Mouse (Mus musculus) MEL-GATA-1-ER (cell line): Measurements from ENCODE around the gene Sell.
"Not testable (repeated sequence)": the region's sequence is repeated elsewhere in the genome, so short reads cannot be mapped to it uniquely, and the experiment has no call there.

Source experiments
- DNase-seq: peaks from one replicate; pipeline ENCODE4 v3.0.0-alpha.2; 2012; ENCODE audit warnings: low read depth; ENCODE audit errors: extremely low read depth

Sell gene

DNA sequence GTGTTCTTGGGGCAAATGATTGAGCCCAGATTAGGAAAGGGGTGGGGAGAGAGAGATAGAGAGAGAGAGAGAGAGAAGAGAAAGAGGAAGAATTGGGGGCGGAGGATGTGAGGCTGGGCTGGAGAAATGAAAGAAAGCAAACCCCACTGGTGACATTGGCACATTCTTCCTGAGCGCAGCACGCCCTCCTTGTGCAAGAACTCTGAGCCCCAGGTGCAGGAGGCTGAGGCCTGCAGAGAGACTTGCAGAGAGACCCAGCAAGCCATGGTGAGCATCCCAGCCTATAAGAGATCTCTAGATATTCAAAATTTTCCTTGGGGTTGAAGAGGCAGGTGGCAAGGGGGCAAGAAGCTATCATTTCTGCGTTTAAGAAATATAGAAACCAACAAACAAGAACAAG lies at the start of gene Sell:
TSS of gene Sell (plus strand) at position 58 of the 400 bp plus-strand sequence.
- no peak for DNase-seq

DNA sequence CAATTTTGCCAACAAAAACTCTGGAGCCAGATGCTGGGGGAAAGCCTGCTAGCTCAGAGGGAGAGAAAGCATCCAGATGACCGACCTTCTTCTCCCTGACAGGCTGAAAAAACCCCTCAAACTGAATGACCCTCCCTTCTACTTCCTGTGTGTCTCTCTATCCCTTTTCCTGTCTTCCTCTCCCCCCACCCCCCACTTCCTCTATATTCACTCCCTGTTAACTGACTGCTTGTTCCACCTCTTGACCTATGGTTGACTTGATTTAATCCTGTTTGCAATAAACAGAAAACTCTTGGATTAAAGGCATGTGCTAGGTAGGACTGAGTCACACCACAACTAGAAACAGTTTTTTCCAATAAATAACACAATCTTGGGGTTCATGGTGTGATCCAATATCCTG lies 47.2 kb upstream of the Sell start:
- no peak for DNase-seq

DNA sequence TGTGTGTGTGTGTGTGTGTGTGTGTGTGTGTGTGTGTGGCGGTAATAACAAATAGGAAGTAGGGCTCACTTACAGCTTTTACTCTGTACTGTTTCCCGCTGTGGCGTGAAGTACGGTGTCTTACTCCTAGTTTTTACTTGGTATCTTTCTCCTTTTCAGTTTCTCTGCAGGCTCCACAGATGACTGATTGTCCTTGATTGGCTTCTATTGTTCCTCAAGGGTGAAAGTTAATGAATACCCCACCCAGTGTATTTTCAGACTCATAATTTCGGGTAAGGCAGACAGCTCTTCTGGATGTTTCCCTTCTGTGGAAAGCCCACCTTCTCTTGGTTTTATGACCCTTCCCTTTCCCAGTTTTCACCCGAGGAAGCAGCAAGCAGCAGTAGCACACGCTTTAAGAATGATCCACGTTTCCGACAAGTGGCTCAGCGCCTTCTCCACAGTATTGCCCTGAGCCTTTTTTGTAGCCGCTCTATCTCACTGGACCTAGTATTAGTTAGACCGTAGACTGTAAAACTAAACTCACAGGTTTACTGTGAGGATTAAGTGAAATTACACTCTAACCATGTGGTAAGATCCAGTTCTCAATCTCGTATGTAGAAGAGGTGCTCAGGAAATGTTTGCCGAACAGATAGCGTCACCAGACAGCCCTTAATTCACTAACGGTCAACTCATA lies 43.4 kb upstream of the Sell start:
- DNase-seq: no peak

DNA sequence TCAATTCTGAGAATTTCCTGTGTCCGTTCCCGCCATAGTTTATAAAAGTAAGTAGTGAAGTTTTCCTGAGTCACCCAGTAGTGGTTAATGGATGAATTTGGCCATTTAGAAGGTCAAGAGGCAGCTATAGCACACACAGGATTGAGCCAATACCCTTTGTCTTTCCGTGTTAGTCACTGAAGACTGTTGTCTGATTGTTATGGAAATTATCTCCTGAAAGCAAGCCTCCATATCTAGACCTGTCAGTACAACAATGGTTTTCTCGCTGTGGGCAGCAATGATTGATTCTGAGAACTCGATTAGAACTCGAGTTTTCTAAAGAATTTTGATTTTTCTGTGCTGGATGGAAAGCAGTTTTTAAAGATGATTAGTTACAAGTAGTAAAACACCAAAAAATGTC lies 42.0 kb upstream of the Sell start:
- DNase-seq: no peak

DNA sequence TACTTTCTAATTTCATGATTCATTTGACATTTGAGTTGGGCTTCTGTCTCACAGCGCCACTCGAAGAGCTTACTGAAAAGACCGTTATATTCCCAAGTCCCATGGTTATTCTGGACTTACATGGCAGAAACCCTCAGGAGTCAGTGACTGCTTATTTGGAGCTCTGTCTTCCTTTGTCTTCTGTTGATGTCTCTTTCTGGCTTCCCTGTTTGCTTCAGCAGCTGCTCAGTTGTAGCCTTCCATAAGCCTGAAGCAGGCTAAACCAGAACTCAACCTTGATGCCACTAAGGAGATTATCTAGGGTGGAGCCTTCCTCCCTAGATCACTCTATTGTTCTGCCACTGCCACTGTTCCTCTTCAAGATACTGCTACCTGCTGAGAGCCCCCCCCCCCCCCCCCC lies 41.0 kb upstream of the Sell start:
- DNase-seq: not testable (repeated sequence)

DNA sequence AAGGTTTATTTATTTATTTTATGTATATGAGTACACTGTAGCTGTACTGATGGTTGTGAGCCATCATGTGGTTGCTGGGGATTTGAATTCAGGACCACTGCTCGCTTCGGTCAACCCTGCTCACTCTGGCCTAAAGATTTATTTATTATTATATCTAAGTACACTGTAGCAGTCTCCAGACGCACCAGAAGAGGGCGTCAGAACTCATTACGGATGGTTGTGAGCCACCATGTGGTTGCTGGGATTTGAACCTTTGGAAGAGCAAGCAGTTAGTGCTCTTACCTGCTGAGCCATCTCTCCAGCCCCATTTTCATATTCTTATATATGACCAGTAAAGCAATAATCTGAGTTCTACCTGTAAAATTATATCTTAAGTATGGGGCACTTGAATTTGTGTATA lies 39.7 kb upstream of the Sell start:
- not testable (repeated sequence) for DNase-seq

DNA sequence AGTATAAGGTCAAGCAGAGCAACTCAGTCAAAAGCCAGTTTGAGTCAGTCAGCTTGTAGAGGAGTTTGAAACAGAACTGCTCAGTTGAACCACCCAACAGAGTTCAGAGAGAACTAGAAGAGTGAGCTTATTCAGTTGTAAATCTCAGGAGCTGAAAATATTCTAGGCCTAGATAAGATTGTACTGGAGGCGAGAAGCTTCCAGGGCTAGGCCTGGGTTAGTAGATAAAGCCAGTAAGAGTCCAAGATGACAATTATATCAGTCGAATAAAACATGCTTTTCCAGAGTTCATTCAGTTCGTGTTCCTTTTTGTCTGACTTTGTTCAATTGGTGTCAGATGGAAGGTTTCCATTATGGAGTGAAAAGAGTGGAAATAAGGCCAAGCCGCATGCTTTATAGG lies 36.1 kb upstream of the Sell start:
- DNase-seq: no peak

DNA sequence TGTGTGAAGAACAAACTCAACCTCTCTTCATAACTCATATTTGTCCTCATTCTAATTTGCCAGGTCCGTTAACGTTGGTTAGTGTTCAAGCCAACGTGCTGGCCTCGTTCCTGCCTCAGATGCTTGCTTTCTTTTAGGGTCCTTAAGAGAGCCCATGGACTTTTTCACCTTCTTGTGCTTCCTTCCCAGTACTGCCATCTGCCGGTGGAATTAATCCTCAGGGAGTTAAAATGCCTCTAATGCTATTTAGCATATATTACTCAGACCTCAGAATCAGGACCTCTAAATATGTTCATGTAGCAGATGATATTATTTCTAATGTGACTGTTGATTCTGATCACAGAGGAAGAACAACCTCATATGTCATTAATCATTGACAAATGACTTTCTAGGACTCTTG lies 34.4 kb upstream of the Sell start:
- DNase-seq: peak; percentile 56

DNA sequence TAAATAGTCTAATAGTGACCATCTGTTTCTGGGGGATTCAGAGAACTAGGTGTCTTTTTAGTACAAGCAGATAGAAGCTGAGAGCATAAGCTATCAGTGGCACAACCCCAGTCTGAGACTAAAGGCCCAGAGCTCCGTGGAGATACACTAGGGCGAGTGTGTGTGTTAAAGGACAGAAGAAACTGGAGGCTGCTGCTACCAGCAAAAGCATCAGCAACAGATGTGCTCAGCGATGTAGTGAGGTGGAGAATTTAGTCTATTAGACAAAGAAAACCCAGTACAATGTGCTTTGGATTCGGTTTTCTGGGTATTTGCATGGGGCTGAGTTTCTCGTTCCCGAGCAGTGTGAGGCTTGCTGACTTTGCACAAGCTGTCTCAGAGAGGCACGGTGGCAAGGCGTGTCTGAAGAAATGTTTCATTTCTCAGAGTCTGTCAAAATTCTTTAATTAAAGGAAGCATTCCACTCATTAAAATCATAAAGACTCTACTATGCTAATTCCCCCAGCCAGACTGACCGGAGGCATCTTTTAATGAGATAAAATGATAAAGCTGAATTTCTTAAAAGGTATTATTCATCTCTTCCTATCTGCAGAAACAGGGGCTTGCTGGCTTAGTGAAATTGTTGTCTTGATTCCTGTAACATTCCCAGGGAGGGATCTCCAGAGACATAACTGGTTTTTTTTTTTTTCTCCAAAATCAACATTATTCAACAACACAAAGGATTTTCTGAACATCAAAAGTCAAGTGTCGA lies 21.2 kb upstream of the Sell start:
- no peak for DNase-seq

DNA sequence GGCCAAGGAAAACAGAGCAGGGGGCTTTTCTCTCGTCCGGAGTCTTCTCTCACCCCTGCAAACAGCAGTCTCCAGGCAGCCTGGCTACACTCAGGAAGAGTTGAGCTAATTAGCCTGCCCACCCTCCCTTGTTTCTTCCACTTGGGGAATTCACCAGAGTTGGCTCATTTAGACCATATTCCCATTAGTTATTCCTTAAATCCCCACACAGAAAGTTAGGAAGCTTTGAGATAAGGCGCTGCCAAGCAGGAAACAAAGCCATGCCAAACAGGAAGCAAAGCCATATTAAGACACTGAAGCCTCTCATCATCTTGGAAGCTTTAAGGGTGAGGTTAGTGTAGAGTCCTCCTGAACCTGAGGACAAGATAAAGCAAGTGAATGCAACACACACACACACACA lies 18.2 kb upstream of the Sell start:
- no peak for DNase-seq

DNA sequence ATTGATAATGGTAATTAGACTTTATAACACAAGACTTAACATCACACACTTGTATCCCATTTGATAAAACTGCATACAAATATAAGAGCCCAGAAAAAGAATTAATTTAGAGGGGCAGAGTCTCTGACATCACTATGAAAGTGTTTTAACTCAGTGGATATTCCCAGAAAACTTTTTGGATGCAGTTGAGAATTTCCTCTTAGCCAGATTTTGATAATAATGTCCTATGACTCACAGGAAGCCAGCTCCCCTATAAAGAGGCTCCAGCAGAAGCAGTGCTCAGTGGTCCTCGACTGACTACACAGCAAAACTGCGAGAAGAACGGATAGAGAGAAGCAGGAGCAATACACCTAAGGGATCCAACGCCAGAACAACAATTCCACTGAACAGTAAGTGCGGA lies 13.8 kb upstream of the Sell start, which contains the start of gene Sele:
TSS of gene Sele (plus strand) at position 301 of the 400 bp plus-strand sequence.
- DNase-seq: no peak

DNA sequence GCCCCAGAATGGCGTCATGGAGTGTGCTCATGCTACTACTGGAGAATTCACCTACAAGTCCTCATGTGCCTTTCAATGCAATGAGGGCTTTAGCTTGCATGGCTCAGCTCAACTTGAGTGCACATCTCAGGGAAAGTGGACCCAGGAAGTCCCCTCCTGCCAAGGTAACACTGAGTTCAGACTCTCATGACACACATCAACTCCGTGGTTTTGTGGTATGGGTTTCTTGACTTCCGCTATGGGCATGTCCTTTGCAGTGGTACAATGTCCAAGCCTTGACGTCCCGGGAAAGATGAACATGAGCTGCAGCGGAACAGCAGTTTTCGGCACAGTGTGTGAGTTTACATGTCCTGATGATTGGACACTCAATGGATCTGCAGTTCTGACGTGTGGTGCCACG lies 8.2 kb upstream of the Sell start:
- no peak for DNase-seq

DNA sequence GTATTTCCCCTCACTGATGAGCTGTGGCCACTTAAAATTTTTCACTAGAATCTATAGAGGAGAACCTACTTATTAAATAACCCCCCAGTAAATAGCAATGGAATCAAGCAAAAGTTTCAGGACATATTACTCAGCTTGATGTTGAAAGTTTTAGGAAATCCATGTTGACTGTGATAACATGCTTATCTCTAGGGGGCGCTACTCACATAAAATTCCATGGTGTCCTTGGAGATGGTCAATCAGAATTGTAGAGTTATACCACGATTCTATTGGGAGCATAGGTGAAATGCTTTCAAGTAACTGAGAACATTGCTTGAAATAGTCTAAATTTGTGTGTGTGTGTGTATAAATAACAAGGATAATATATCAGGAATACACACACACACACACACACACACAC lies 7.0 kb upstream of the Sell start:
- no peak for DNase-seq

DNA sequence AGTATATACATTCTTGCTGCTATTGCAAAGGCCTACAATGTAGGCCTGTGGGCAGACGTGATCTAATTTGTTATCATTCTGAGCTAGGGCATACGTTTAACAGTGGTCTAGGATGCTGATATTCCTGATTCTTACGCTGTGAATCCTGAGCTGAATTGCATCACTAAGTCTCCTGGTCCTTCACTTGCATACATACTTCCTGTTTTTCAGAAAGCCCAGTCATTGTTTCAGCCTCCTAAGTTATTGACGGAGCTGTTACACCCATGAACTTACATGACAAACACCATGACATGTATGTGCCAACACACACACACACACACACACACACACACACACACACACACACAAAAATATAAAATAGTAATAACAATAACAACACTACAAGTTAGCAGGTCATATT lies 1.7 kb upstream of the Sell start:
- peak; percentile 26 for DNase-seq

DNA sequence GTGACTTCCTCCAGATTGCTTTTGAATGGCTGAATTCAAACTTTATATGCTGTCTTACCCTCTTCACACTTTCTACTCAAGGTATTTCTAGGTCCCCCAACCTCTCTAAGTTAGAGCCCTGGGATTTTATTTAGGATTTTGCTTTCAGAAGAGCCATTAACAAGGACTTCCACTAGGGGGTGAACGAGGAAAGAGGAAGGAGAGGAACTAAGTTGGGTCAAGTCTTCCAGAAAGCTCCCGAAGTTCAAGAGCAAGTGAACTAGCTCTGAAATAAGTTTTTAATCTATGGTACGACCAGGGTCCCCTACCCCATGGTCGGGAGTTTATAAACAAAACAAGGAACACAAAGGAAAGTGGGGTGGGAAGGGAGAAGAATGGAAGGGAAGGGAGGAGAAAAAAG lies 504 bp upstream of the Sell start:
- DNase-seq: peak; percentile 43

DNA sequence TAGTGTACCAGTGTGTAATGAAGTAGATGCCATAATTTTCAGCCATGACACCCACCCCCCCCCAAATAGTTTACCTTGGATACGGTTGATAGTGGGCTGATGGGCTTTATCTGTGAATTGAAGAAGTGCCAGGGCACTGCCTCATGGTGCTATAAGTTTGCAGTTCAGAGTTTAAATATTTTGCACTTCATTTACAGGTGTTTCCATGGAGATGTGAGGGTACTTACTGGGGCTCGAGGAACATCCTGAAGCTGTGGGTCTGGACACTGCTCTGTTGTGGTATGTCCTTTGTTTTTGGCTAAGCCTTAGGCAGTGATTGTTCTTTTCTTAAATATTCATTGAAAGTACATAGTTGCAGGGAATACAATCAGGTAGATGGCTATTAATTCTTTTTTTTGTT lies 1.1 kb downstream of the Sell start:
- DNase-seq: no peak

DNA sequence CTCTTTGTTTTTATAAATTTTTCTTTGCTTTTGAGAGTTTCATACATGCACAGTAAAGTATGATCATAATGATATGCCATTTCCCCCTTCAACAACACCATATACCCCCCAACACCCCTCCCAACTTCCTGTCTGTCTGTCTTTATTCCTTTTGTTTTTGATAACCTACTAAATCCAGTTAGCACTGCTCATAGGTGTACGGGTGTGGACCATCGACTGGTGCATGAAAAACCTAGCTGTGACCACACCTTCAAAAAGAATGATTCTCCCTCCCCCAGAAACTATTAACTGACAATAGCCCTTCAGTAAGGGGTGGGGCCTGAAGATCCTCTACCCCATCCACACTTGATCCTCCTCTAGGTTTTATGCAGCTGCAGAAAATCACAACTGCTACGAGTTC lies 2.0 kb downstream of the Sell start:
- no peak for DNase-seq

DNA sequence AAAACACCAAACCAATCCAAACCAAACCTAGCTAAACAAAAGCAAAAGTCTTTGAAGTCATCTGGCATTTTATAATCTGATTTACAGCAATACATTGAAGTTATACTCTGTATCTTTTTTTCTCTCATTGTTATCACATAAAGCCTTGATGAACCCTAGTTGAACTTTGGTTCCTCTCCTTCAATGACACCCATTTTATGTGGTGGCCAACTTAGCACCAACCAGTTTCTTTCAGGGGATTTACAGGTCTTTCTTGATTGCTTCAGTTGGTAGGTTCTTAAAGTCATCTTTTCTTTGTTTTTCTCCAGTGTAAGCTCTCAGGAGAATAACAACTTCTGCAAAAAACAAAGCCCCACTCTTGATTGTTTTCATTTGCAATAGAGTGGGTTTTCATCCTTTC lies 7.5 kb downstream of the Sell start:
- DNase-seq: no peak

DNA sequence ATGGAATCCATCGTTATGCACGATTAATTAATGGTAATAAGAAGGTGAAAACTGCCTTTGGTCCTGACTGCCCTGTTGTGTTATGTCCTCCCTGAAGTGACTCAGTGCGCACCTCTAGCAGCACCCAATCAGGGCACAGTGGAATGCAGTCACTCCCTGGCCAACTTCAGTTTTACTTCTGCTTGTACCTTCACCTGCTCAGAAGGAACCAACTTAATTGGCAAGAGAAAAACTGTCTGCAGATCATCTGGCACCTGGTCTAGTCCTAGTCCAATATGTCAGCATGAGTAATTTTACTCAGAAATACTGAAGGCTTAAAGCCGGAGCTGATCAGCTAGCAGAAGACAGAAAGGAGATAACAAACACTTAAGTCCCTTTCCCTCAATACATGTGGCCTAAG lies 8.7 kb downstream of the Sell start:
- no peak for DNase-seq

DNA sequence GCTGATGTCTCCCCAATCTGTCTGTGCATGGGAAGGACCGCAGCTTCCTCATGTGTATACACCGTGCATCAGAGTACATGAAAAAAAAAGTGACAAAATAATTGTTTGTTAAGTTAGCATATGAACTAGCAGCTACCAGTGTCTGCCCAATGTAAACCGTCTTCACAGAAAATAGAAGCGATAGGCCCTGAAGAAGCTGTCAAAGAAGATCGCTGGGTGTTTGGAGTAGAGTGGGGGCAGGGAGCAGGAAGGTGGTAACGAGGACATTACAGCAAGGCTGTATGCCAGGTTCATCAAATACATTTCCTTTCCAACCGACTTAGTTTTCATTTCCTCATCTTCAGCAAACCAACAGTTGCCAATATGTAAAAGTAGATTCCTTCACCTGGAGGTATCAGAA lies 9.3 kb downstream of the Sell start:
- no peak for DNase-seq

DNA sequence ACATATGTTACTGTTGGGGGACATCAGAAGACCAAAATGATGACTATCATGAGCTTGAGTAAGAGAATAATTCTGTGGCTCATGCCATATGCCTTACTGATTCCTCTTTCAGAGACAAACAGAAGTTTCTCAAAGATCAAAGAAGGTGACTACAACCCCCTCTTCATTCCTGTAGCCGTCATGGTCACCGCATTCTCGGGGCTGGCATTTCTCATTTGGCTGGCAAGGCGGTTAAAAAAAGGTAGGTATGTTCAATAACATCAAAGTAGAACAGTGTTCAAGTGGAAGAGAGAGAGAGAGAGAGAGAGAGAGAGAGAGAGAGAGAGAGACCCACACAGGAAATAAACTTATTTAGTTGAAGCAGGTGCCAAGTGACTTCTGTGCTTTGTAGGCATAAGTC lies 10.2 kb downstream of the Sell start:
- no peak for DNase-seq

DNA sequence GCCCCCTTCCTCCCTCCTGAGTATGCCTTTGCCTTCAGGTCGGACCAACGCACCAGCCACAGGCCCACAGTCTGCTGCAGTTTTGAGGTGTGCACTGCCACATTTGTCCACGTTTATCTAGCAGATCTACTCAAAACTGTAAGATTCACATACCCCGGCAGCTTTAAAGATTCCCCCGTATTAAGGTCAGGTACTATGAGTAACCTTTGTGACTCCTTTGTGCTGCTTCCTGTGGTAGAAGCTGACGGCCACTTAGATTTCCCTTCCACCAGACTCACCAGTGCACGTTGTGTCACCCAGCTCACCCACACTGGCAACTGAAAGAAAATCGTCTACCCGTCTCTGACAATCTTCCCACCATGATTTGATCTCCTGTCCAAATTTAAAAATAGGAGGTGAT lies 11.3 kb downstream of the Sell start:
- DNase-seq: no peak

DNA sequence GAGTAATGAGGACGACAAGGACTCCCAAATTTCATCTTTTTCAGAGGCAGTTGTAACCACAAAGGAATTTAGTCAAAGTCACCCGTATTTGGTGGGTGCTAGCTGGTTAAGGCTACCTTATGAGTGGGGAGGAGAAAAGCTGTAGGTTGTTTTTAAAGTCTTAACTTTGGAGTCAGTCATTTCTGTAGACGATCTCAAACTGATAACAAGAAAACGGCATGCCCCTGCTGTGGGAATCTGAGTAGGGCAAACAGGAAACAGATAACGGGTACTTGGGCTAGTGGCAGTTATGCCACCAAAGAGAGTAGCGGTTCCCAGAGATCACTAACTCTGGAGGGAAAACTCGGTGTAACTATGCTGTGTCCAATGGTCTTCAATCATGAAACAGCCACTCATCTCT lies 12.0 kb downstream of the Sell start:
- no peak for DNase-seq
